Mouse (Mus musculus) neural tube, embryonic 14.5 days (tissue): ENCODE measurements around the gene Stat3. TPM values are rescaled to one million over a fixed set of nuclear protein-coding genes. Genes with fewer than 3 reads are reported as not detected.

Experiments
- ATAC-seq: fragments of 200-750 bp; cut with Nextera tagmentation; 2 replicates; pipeline ENCODE4 v1.8.0; 2017; ENCODE audit warnings: low read depth, mild to moderate bottlenecking, moderate TSS enrichment, moderate library complexity
- H3K27ac ChIP-seq: fragments of 300-500 bp; sonication (generic); 2 replicates; pipeline ENCODE4 v1.5.1; 2014; ENCODE audit warnings: low read depth, mild to moderate bottlenecking, control low read depth, low read length, moderate library complexity, mixed read lengths
- H3K27me3 ChIP-seq: fragments of 300-500 bp; sonication (generic); 2 replicates; pipeline ENCODE4 v1.6.1; 2014; ENCODE audit warnings: low read length; ENCODE audit not compliant: control insufficient read depth, insufficient read depth
- H3K36me3 ChIP-seq: fragments of 300-500 bp; sonication (generic); 2 replicates; pipeline ENCODE4 v1.6.1; 2014; ENCODE audit warnings: low read length, mixed read lengths; ENCODE audit not compliant: control insufficient read depth, insufficient read depth
- H3K4me1 ChIP-seq: fragments of 300-500 bp; sonication (generic); 2 replicates; pipeline ENCODE4 v1.6.1; 2014; ENCODE audit warnings: low read length; ENCODE audit not compliant: control insufficient read depth, insufficient read depth
- H3K4me2 ChIP-seq: fragments of 300-500 bp; sonication (generic); 2 replicates; pipeline ENCODE4 v1.6.1; 2014; ENCODE audit warnings: mild to moderate bottlenecking, low read depth, low read length, control low read depth
- H3K4me3 ChIP-seq: fragments of 300-500 bp; sonication (generic); 2 replicates; pipeline ENCODE4 v1.5.1; 2014; ENCODE audit warnings: low read depth, low read length, control low read depth, mixed read lengths
- H3K9ac ChIP-seq: fragments of 300-500 bp; sonication (generic); replicated peaks from 2 replicates; pipeline ENCODE4 v1.6.1; 2014; ENCODE audit warnings: low read depth, mild to moderate bottlenecking, control low read depth, low read length, mixed read lengths
- H3K9me3 ChIP-seq: fragments of 300-500 bp; sonication (generic); 2 replicates; pipeline ENCODE4 v1.6.1; 2016; ENCODE audit warnings: low read length; ENCODE audit not compliant: control insufficient read depth
- WGBS: fragments of 180-500 bp; shearing (Covaris S2); extraction: QIAGEN DNeasy Blood & Tissue Kit; methylation state at CpG from one replicate; pipeline ENCODE4 v1.1.7; 2014; 5-methylcytosine and 5-hydroxymethylcytosine counted together
- polyA plus RNA-seq: library from polyadenylated mRNA; unstranded; fragments of >200 nt; fragmentation: Nextera tagmentation; extraction: Ambion mirVana; gene quantifications from 2 replicates; pipeline ENCODE4 v1.2.1, GENCODE M21; 2014

Gene Stat3
- polyA plus RNA-seq, 1 experiment from 2014 or later = 45.6 TPM

GRCm38 (mm10) chr11:100860198-100861048 lies 78.9 kb downstream of the Stat3 start:
- Histone ChIP-seq H3K27ac (no peak overlapping the region), H3K9me3 (no peaks in the 10 kb centered on the region), H3K36me3 (no peaks in the 10 kb centered on the region), H3K4me1 (no peaks in the 10 kb centered on the region), H3K4me3 (peak overlapping the region; percentile 37), H3K9ac (peak overlapping the region; percentile 42; the same call in 1 of the 2 replicates), H3K27me3 (peaks cover 9% of the 10 kb centered on the region; the same call in 1 of the 2 replicates), H3K4me2 (peak overlapping the region; percentile 52)
- ATAC-seq = peak; percentile 46; the same call in 1 of the 2 replicates
- WGBS = 2% methylated on average over 50 of the region's 55 CpGs

GRCm38 (mm10) chr11:100859579-100860075 lies 79.7 kb downstream of the Stat3 start:
- no peak for ATAC-seq
- H3K36me3 ChIP-seq = no peaks in the 10 kb centered on the region
- H3K9me3 ChIP-seq = no peaks in the 10 kb centered on the region
- peak overlapping the region; percentile 37 for H3K4me3 ChIP-seq
- 49% methylated on average over 6 of the region's 6 CpGs for WGBS
- H3K4me2 ChIP-seq = peak overlapping the region; percentile 52
- H3K27ac ChIP-seq = no peak overlapping the region
- H3K4me1 ChIP-seq = no peaks in the 10 kb centered on the region
- no peak overlapping the region for H3K9ac ChIP-seq
- H3K27me3 ChIP-seq = peaks cover 9% of the 10 kb centered on the region; the same call in 1 of the 2 replicates

- peak within 1 kb of the TSS; percentile 37 for H3K4me3 ChIP-seq
- no peak within 1 kb of the TSS for H3K27ac ChIP-seq
- H3K27me3 ChIP-seq = peaks cover 9% of the 10 kb centered on the region; the same call in 1 of the 2 replicates
- H3K9me3 ChIP-seq = no peaks in the 10 kb centered on the region
- H3K4me2 ChIP-seq = peak within 1 kb of the TSS; percentile 52
- H3K4me1 ChIP-seq = no peaks in the 10 kb centered on the region
- H3K9ac ChIP-seq = peak within 1 kb of the TSS; percentile 42; the same call in 1 of the 2 replicates
- no peak for ATAC-seq
- 59% methylated on average over 9 of the region's 9 CpGs for WGBS
- no peaks in the 10 kb centered on the region for H3K36me3 ChIP-seq
Observed at GRCm38 (mm10) chr11:100858935-100859578, 80.3 kb downstream of the Stat3 start, which contains the start of gene Stat5a. TSS of gene Stat5a (plus strand) at chr11:100859351.

- no peak overlapping the region for H3K9ac ChIP-seq
- no peak overlapping the region for H3K4me3 ChIP-seq
- no peak overlapping the region for H3K27ac ChIP-seq
- WGBS = 78% methylated on average over 6 of the region's 6 CpGs
- ATAC-seq = no peak
- H3K4me2 ChIP-seq = no peak overlapping the region
- no peaks in the 10 kb centered on the region for H3K9me3 ChIP-seq
- no peaks in the 10 kb centered on the region for H3K4me1 ChIP-seq
- H3K27me3 ChIP-seq = peaks cover 9% of the 10 kb centered on the region; the same call in 1 of the 2 replicates
- H3K36me3 ChIP-seq = no peaks in the 10 kb centered on the region
Observed at GRCm38 (mm10) chr11:100857960-100858359, 81.4 kb downstream of the Stat3 start.

- 0 out of 2 replicates have a peak, but pooled peaks cover 4% of the 10 kb centered on the region for H3K4me1 ChIP-seq
- peaks cover 9% of the 10 kb centered on the region; the same call in 1 of the 2 replicates for H3K27me3 ChIP-seq
- ATAC-seq = no peak
- WGBS = 86% methylated on average over 4 of the region's 4 CpGs
- no peaks in the 10 kb centered on the region for H3K36me3 ChIP-seq
- H3K9me3 ChIP-seq = no peaks in the 10 kb centered on the region
- no peak overlapping the region for H3K4me2 ChIP-seq
- H3K27ac ChIP-seq = no peak overlapping the region
- H3K9ac ChIP-seq = no peak overlapping the region
- H3K4me3 ChIP-seq = no peak overlapping the region
Observed at GRCm38 (mm10) chr11:100855178-100855577, 84.2 kb downstream of the Stat3 start.

- Histone ChIP-seq H3K9ac (no peak overlapping the region), H3K27ac (no peak overlapping the region), H3K9me3 (no peaks in the 10 kb centered on the region), H3K4me2 (no peak overlapping the region), H3K4me1 (0 out of 2 replicates have a peak, but pooled peaks cover 4% of the 10 kb centered on the region), H3K27me3 (peaks cover 3% of the 10 kb centered on the region; the same call in 1 of the 2 replicates), H3K4me3 (no peak overlapping the region), H3K36me3 (no peaks in the 10 kb centered on the region)
- no peak for ATAC-seq
- WGBS = 56% methylated on average over 4 of the region's 4 CpGs
Observed at GRCm38 (mm10) chr11:100854268-100854667, 85.1 kb downstream of the Stat3 start.

GRCm38 (mm10) chr11:100853018-100853417 lies 86.3 kb downstream of the Stat3 start:
- Histone ChIP-seq H3K4me2 (no peak overlapping the region), H3K36me3 (no peaks in the 10 kb centered on the region), H3K4me1 (peaks cover 12% of the 10 kb centered on the region; the same call in 1 of the 2 replicates), H3K9ac (no peak overlapping the region), H3K9me3 (no peaks in the 10 kb centered on the region), H3K27me3 (no peaks in the 10 kb centered on the region), H3K27ac (no peak overlapping the region), H3K4me3 (no peak overlapping the region)
- WGBS = 91% methylated on average over 5 of the region's 5 CpGs
- no peak for ATAC-seq

- 93% methylated on average over 2 of the region's 2 CpGs for WGBS
- Histone ChIP-seq H3K9ac (no peak overlapping the region), H3K4me3 (no peak overlapping the region), H3K4me1 (peaks cover 12% of the 10 kb centered on the region; the same call in 1 of the 2 replicates), H3K9me3 (no peaks in the 10 kb centered on the region), H3K27ac (no peak overlapping the region), H3K27me3 (no peaks in the 10 kb centered on the region), H3K4me2 (no peak overlapping the region), H3K36me3 (no peaks in the 10 kb centered on the region)
- ATAC-seq = no peak
Observed at GRCm38 (mm10) chr11:100852088-100852487, 87.3 kb downstream of the Stat3 start.
